In the genomic region with DNA sequence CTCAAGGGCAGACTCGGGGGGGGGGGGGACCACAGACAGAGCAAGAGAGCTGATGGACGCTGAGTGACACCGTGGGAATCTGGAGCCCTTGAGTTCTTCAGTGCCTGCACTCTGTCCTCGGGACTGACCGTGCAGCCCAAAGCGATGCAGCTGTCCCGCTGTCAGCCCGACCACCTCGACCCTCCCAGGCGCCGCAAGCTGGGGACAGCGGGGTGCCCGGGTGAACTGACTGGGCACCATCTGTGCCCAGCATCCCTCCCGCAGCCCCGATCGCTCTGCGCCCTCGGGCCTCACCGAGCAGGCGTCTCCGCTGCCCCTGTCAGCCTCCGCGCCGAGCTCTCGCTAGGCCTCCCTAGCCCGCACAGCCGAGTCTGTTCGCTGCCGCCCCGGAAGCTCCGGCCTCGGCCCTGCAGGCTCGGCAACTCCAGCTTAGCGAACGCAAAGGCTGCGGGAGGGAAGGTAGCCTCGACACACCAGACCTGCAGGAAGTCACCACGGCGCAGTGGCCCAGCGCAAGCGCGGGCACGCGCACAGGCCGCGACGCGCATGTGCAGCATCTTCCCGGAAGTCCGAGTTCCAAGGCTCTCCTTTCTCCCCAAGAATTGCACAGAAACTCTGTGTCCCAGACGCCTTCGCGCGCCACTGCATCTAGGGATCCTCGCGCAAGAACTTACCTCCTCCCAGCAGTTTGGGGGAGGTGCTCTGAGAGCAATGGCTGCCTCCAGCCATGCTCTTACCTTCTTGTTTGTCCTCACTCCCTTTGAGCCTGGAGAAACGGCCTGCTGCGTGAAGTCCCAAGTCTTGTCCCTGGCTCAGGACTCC, we compare ENCODE assay signal across 8 mouse cellular contexts. TPM values are rescaled to one million over a fixed set of nuclear protein-coding genes. Genes with fewer than 3 reads are reported as not detected.
A peak's percentile ranks its signal among the peaks of the same experiment; 100 is the strongest.
DNase-seq lines count a peak whose midpoint lies in the region; ATAC-seq and TF ChIP-seq lines count a peak whose summit lies in the region.

A gene (minus strand): TSS at position 521 of the 822 bp plus-strand sequence.
A gene (plus strand): TSS at position 763 of the 822 bp plus-strand sequence.

- peak within 1 kb of the TSS; percentile 91 for H3K4me2 ChIP-seq in hindbrain, postnatal 0 days (ENCODE audit: low read depth, low read length)

- H3K9me3 ChIP-seq in hindbrain, postnatal 0 days (ENCODE audit: low read length), result 0 out of 2 replicates have a peak, but pooled peaks cover 2% of the 10 kb centered on the region

- DNase-seq in WW6 (ENCODE audit: low read depth, low spot score), result peak; percentile 89
- peak; percentile 95 for DNase-seq in gastrocnemius, adult 2 months
- peak; percentile 98 for DNase-seq in hindbrain, postnatal 0 days (ENCODE audit: low spot score)
- peak; percentile 93 to 94 for DNase-seq in left cerebral cortex, adult 2 months (ENCODE audit: extremely low spot score in 1 of 2, low spot score in 2 of 2)
- DNase-seq in right cerebral cortex, adult 2 months (ENCODE audit: low spot score in 2 of 2), result peak; percentile 96
- DNase-seq in urinary bladder, postnatal 14 days (ENCODE audit: low spot score), result peak; percentile 93

- H3K4me3 ChIP-seq in gastrocnemius, adult 2 months, result peak within 1 kb of the TSS; percentile 87
- peak within 1 kb of the TSS; percentile 89 for H3K4me3 ChIP-seq in hindbrain, postnatal 0 days (ENCODE audit: low read length)
- peak within 1 kb of the TSS; percentile 83 for H3K4me3 ChIP-seq in left cerebral cortex, adult 2 months

- peak within 1 kb of the TSS; percentile 89 for H3K27ac ChIP-seq in gastrocnemius, adult 2 months
- peak within 1 kb of the TSS; percentile 92 for H3K27ac ChIP-seq in hindbrain, postnatal 0 days
- H3K27ac ChIP-seq in left cerebral cortex, adult 2 months, result peak within 1 kb of the TSS; percentile 88

- H3K4me1 ChIP-seq in hindbrain, postnatal 0 days (ENCODE audit: insufficient read depth, low read length), result no peaks in the 10 kb centered on the region; the same call in 1 of the 2 replicates

- no peaks in the 10 kb centered on the region for H3K27me3 ChIP-seq in hindbrain, postnatal 0 days (ENCODE audit: insufficient read depth, low read length)

- intact Hi-C loops in gastrocnemius, adult 2 months (cut with DNase I), result loop anchor here (1.0 kb wide), 1 partner anchor 55 kb away; a partner anchor contains a TSS
- intact Hi-C loops in left cerebral cortex, adult 2 months (cut with DNase I), result loop anchor here (1.0 kb wide), 2 partner anchors 55 to 68 kb away; a partner anchor contains a TSS

- peak; percentile 96 for ATAC-seq in common myeloid progenitor, adult 5-6 weeks (replicated peaks; ENCODE audit: low read depth, poor library complexity, severe bottlenecking)
- peak; percentile 98 for ATAC-seq in hindbrain, postnatal 0 days
- ATAC-seq in megakaryocyte, adult 5-6 weeks (ENCODE audit: poor library complexity, severe bottlenecking), result peak; percentile 98

- H3K36me3 ChIP-seq in hindbrain, postnatal 0 days (ENCODE audit: insufficient read depth, low read length), result peaks cover 21% of the 10 kb centered on the region

- WGBS in hindbrain, postnatal 0 days, result under 1% methylated on average over 58 of the region's 58 CpGs

- peak within 1 kb of the TSS; percentile 87 for H3K9ac ChIP-seq in hindbrain, postnatal 0 days (replicated peaks; ENCODE audit: low read length)

- TF ChIP-seq CTCF in gastrocnemius, adult 2 months (IDR thresholded peaks at IDR 0.05), result no peak
- TF ChIP-seq CTCF in hindbrain, postnatal 0 days (IDR thresholded peaks at IDR 0.05; ENCODE audit: low read depth), result peak; percentile 15; the same call in 1 of the 2 replicates
- no peak; the same call in 1 of the 2 replicates for TF ChIP-seq CTCF in left cerebral cortex, adult 2 months (IDR thresholded peaks at IDR 0.05)

RNA-seq across cellular contexts. Expression of the first gene that starts in this region (rescaled TPM):
- 4.8 and 8.4 TPM in 2 replicates for total RNA-seq in common myeloid progenitor, adult 5-6 weeks (2017)
- total RNA-seq in gastrocnemius, adult 2 months (2021), result 1 to 10 TPM; 3.6 to 4.0 TPM
- total RNA-seq in hindbrain, postnatal 0 days (2014; rRNA removed), result 11.8 and 13.3 TPM in 2 replicates
- 9.3 and 10.0 TPM in 2 replicates for polyA plus RNA-seq in hindbrain, postnatal 0 days (2015; fragmentation: Nextera tagmentation; extraction: Ambion mirVana)
- 10 to 100 TPM; 14.2 to 14.5 TPM for total RNA-seq in left cerebral cortex, adult 2 months (2021)
- total RNA-seq in megakaryocyte, adult 5-6 weeks (2015), result 3.8 and 5.1 TPM in 2 replicates
- 6.6 and 8.7 TPM in 2 replicates for total RNA-seq in megakaryocyte, adult 5-6 weeks (2017)

RNA-seq across cellular contexts. Expression of the second gene that starts in this region (rescaled TPM):
- total RNA-seq in common myeloid progenitor, adult 5-6 weeks (2017), result not detected in 2 replicates
- total RNA-seq in gastrocnemius, adult 2 months (2021), result not detected
- 0.11 TPM in 1 of 2 replicates, not detected in the other for total RNA-seq in hindbrain, postnatal 0 days (2014; rRNA removed)
- not detected in 2 replicates for polyA plus RNA-seq in hindbrain, postnatal 0 days (2015; fragmentation: Nextera tagmentation; extraction: Ambion mirVana)
- not detected for total RNA-seq in left cerebral cortex, adult 2 months (2021)
- not detected in 2 replicates for total RNA-seq in megakaryocyte, adult 5-6 weeks (2015)
- not detected in 2 replicates for total RNA-seq in megakaryocyte, adult 5-6 weeks (2017)

Comparison
In these comparisons a context has a peak if more than half of its experiments do, and no peak if none do; other contexts are left out.
1. Peak in every context shown above with its lines: DNase-seq, ATAC-seq, H3K4me3 ChIP-seq and H3K27ac ChIP-seq.